7 mouse cellular contexts compared by ENCODE assay signal in the genomic region with DNA sequence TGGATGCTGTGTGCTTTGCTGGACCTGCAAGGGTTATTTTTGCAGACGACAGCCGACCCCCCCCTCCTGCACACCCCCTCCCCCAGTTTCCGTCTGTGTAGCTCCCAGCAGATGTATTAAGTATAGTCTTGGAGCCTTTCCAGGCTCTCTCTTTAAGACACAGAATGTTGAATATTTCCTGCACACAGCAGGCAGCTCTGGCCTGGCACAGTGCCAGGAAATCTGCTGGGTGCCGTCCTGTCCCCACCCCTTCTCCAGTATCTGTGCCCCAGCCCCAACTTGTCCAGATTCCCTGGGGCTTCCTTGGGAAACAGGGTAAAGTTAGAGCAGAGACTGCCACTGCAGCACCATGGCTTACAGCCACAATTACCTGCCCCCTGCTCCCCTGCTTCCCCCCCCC.
DNase-seq lines count a peak whose midpoint lies in the region; ATAC-seq lines count a peak whose summit lies in the region.

No protein-coding gene starts in this region.

- DNase-seq in NIH3T3 (ENCODE audit: low read depth) = peak; percentile 87
- DNase-seq in adrenal gland, postnatal 4 days (ENCODE audit: low spot score in 2 of 2) = peak; percentile 14 to 17
- peak; percentile 47 to 59 for DNase-seq in frontal cortex, postnatal 36 days (ENCODE audit: low spot score in 2 of 2)
- peak; percentile 88 for DNase-seq in intestine, embryonic 14.5 days (ENCODE audit: low spot score)
- DNase-seq in left cerebral cortex, adult 8-10 months (ENCODE audit: low spot score in 2 of 2) = peak; percentile 24 to 42
- DNase-seq in midbrain, embryonic 14.5 days = peak; percentile 90
- peak; percentile 51 for DNase-seq in telencephalon, adult 2 months (ENCODE audit: low read depth, low spot score)

- no peak overlapping the region; the same call in 1 of the 2 replicates for H3K4me3 ChIP-seq in intestine, embryonic 14.5 days (ENCODE audit: low read depth, low read length)
- no peak overlapping the region for H3K4me3 ChIP-seq in midbrain, embryonic 14.5 days (replicated peaks; ENCODE audit: low read depth, low read length)

- H3K27ac ChIP-seq in intestine, embryonic 14.5 days (ENCODE audit: low read depth) = peak overlapping the region; percentile 79
- H3K27ac ChIP-seq in midbrain, embryonic 14.5 days (replicated peaks; ENCODE audit: low read depth, low read length) = peak overlapping the region; percentile 78

- peaks cover 44% of the 10 kb centered on the region for H3K4me1 ChIP-seq in intestine, embryonic 14.5 days (replicated peaks; ENCODE audit: control insufficient read depth, insufficient read depth, low read length)
- H3K4me1 ChIP-seq in midbrain, embryonic 14.5 days (ENCODE audit: control insufficient read depth, insufficient read depth, low read length) = peaks cover 25% of the 10 kb centered on the region

- H3K9ac ChIP-seq in intestine, embryonic 14.5 days (ENCODE audit: low read length) = no peak overlapping the region
- H3K9ac ChIP-seq in midbrain, embryonic 14.5 days (replicated peaks; ENCODE audit: low read length) = 0 out of 2 replicates have a peak overlapping the region, but pooled peaks have one; percentile 17

- ATAC-seq in intestine, embryonic 14.5 days (replicated peaks; ENCODE audit: low FRiP score, low TSS enrichment, low read depth) = peak; percentile 92
- peak; percentile 86 for ATAC-seq in midbrain, embryonic 14.5 days (ENCODE audit: low FRiP score, low TSS enrichment)

- no peaks in the 10 kb centered on the region for H3K36me3 ChIP-seq in intestine, embryonic 14.5 days (ENCODE audit: control insufficient read depth, insufficient read depth, low read length)
- no peaks in the 10 kb centered on the region for H3K36me3 ChIP-seq in midbrain, embryonic 14.5 days (ENCODE audit: control insufficient read depth, insufficient read depth, low read length)

- no peaks in the 10 kb centered on the region for H3K27me3 ChIP-seq in intestine, embryonic 14.5 days (replicated peaks; ENCODE audit: control insufficient read depth, insufficient read depth, low read length)
- no peaks in the 10 kb centered on the region for H3K27me3 ChIP-seq in midbrain, embryonic 14.5 days (ENCODE audit: control insufficient read depth, insufficient read depth, low read length)

- 9% methylated on average over 4 of the region's 4 CpGs for WGBS in intestine, embryonic 14.5 days
- 6% methylated on average over 4 of the region's 4 CpGs for WGBS in midbrain, embryonic 14.5 days

- H3K9me3 ChIP-seq in intestine, embryonic 14.5 days (ENCODE audit: control insufficient read depth, low read length) = no peaks in the 10 kb centered on the region
- no peaks in the 10 kb centered on the region for H3K9me3 ChIP-seq in midbrain, embryonic 14.5 days (ENCODE audit: control insufficient read depth, low read length)

- H3K4me2 ChIP-seq in intestine, embryonic 14.5 days (ENCODE audit: low read length) = peak overlapping the region; percentile 20
- peak overlapping the region; percentile 2; the same call in 1 of the 2 replicates for H3K4me2 ChIP-seq in midbrain, embryonic 14.5 days (ENCODE audit: low read length)

Comparison
In these comparisons a context has a peak if more than half of its experiments do, and no peak if none do; other contexts are left out.
1. DNase-seq: peak in every context shown above with its lines; median percentile 90 in midbrain, embryonic 14.5 days; 88 in intestine, embryonic 14.5 days; 87 in NIH3T3; 53 in frontal cortex, postnatal 36 days; 51 in telencephalon, adult 2 months; 33 in left cerebral cortex, adult 8-10 months; 16 in adrenal gland, postnatal 4 days.